Mouse (Mus musculus) stomach, postnatal 0 days (tissue): Measurements from ENCODE around the gene Cptp. TPM values are rescaled to one million over a fixed set of nuclear protein-coding genes. Genes with fewer than 3 reads are reported as not detected.

ENCODE experiments used
- ATAC-seq: fragments of 200-750 bp; cut with Nextera tagmentation; 2 replicates; pipeline ENCODE4 v1.8.0; 2017; ENCODE audit not compliant: low FRiP score, low TSS enrichment
- DNase-seq: peaks from one replicate; pipeline ENCODE4 v3.0.0-alpha.2; 2016; ENCODE audit warnings: low spot score
- H3K27ac ChIP-seq: fragments of 300-500 bp; sonication (generic); replicated peaks from 2 replicates; pipeline ENCODE4 v1.5.1; 2014; ENCODE audit warnings: mild to moderate bottlenecking, control low read depth
- H3K27me3 ChIP-seq: fragments of 300-500 bp; sonication (generic); 2 replicates; pipeline ENCODE4 v1.6.1; 2014; ENCODE audit warnings: low read length; ENCODE audit not compliant: control insufficient read depth, insufficient read depth
- H3K36me3 ChIP-seq: fragments of 300-500 bp; sonication (generic); 2 replicates; pipeline ENCODE4 v1.6.1; 2014; ENCODE audit warnings: low read length, mixed read lengths; ENCODE audit not compliant: control insufficient read depth, insufficient read depth
- H3K4me1 ChIP-seq: fragments of 300-500 bp; sonication (generic); replicated peaks from 2 replicates; pipeline ENCODE4 v1.6.1; 2014; ENCODE audit warnings: antibody characterized with exemption; ENCODE audit not compliant: control insufficient read depth, insufficient read depth
- H3K4me2 ChIP-seq: fragments of 300-500 bp; sonication (generic); replicated peaks from 2 replicates; pipeline ENCODE4 v1.6.1; 2014; ENCODE audit warnings: low read depth, mild to moderate bottlenecking, control low read depth, moderate library complexity
- H3K4me3 ChIP-seq: fragments of 300-500 bp; sonication (generic); 2 replicates; pipeline ENCODE4 v1.5.1; 2014; ENCODE audit warnings: low read depth, low read length, control low read depth
- H3K9ac ChIP-seq: fragments of 300-500 bp; sonication (generic); 2 replicates; pipeline ENCODE4 v1.6.1; 2014; ENCODE audit warnings: mild to moderate bottlenecking, low read length, control low read depth, mixed read lengths
- H3K9me3 ChIP-seq: fragments of 300-500 bp; sonication (generic); 2 replicates; pipeline ENCODE4 v1.6.1; 2016; ENCODE audit warnings: low read length; ENCODE audit not compliant: control insufficient read depth
- CTCF ChIP-seq: IDR thresholded peaks from 2 replicates; pipeline ENCODE4 v1.5.1; 2016; ENCODE audit warnings: antibody characterized with exemption, low read depth, mild to moderate bottlenecking, moderate library complexity
- EP300 ChIP-seq: optimal IDR thresholded peaks from 2 replicates; pipeline ENCODE3; 2016; ENCODE audit warnings: antibody characterized with exemption
- WGBS: fragments of 180-500 bp; shearing (Covaris S2); extraction: QIAGEN DNeasy Blood & Tissue Kit; methylation state at CpG from one replicate; pipeline ENCODE4 v1.1.7; 2014; 5-methylcytosine and 5-hydroxymethylcytosine counted together
- polyA plus RNA-seq: library from polyadenylated mRNA; unstranded; fragments of >200 nt; fragmentation: Nextera tagmentation; extraction: Ambion mirVana; gene quantifications from 2 replicates; pipeline ENCODE4 v1.2.1, GENCODE M21; 2015

Gene Cptp
- polyA plus RNA-seq = 25.0 and 26.5 TPM in 2 replicates

DNA sequence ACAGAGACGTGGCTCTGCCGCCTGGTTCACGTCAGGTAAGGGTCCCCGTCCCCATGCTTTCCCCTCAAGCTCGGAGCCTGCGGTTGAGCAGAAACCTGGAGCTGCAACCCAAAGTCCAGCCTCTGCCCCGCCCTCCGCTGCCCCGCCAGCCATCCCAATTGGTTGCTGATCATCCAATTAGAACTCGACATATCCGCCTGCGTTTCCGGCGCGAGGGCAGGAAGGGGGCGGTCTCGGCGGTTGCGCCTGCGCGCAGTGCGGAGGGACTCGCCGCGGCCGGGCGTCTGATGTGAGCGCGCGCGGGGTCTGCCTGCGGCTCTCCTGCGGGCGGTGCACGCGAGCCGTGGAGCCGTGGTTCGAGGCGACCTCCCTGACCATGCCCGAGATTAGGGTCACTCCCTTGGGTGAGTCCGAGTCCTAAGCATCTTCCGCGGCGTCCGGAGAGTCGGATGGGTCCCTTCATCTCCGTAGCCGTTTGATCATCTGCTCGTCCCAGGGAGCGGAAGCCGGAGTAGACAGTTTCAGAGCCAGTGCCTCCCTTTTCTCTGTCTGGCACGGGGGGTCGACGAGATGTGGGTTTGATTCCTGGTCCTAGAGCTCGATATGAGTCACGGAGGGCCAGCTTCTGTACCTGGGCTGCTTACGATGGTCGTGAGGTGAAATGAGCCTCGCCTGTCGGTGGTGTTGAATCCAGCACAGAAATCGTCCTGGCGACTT, at the start of gene Cptp, which contains the start of gene Ints11:
Gene Cptp, minus strand, starts transcription at position 124 of the 717 bp plus-strand sequence.
Gene Ints11, plus strand, starts transcription at position 230 of the 717 bp plus-strand sequence.
- Histone ChIP-seq H3K9ac (peak within 1 kb of the TSS; percentile 80), H3K9me3 (no peaks in the 10 kb centered on the region), H3K4me2 (peak within 1 kb of the TSS; percentile 97), H3K4me3 (peak within 1 kb of the TSS; percentile 79), H3K27me3 (no peaks in the 10 kb centered on the region), H3K36me3 (peaks cover 13% of the 10 kb centered on the region), H3K27ac (peak within 1 kb of the TSS; percentile 63), H3K4me1 (0 out of 2 replicates have a peak, but pooled peaks cover 3% of the 10 kb centered on the region)
- DNase-seq = peak; percentile 97
- under 1% methylated on average over 58 of the region's 63 CpGs for WGBS
- ATAC-seq = peak; percentile 95
- TF ChIP-seq CTCF = peak; percentile 56
- no peak for TF ChIP-seq EP300

DNA sequence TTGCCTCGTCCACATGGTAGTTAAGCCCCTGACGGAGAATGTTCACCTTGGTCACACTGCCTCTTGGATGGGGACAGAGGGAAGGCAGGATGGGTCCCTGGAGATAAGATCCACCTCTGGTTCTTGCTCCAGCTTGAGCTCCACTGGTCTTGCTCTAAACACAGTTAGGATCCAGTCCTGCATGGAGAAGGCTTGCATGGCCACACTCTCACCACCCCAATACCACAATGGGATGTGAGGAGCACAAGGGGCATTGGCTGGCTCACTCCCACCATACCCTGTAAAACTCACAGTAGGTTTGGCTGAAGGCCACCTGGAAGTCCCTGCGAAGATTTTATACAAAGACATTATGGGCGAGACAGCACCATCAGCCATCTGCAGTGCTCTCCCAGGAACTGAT, 39.5 kb upstream of the Cptp start:
- no peak overlapping the region for H3K9ac ChIP-seq
- H3K4me2 ChIP-seq = no peak overlapping the region
- DNase-seq (no peak), ATAC-seq (no peak)
- no peaks in the 10 kb centered on the region for H3K4me1 ChIP-seq
- WGBS = 84% methylated on average over 4 of the region's 4 CpGs
- peaks cover 1% of the 10 kb centered on the region for H3K36me3 ChIP-seq
- no peak for TF ChIP-seq EP300
- no peak for TF ChIP-seq CTCF
- no peaks in the 10 kb centered on the region for H3K27me3 ChIP-seq
- H3K27ac ChIP-seq = no peak overlapping the region
- no peaks in the 10 kb centered on the region for H3K9me3 ChIP-seq
- no peak overlapping the region for H3K4me3 ChIP-seq

DNA sequence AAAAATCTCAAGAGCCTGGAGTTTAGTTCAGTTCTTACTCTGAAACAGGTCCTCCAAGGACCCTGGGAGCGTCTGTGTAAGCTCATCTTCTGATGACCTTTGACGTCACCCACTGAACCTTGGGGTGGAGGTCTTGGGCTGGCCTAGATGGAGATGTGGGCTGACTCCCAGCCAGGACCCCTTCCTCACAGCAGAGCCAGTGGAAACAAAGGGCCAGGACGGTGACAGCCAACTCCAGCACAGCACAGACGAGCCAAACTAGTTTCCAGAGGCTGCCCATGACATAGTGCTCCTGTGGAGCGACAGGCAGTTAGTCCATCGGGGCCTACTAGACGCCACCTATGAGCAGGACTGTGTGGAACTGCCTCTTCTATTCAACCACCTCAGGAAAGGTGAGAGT, 39.0 kb upstream of the Cptp start:
- DNase-seq (no peak), ATAC-seq (peak; percentile 24; the same call in 1 of the 2 replicates)
- TF ChIP-seq CTCF (no peak), EP300 (no peak)
- WGBS = 62% methylated on average over 7 of the region's 7 CpGs
- no peak overlapping the region for H3K9ac ChIP-seq
- no peak overlapping the region for H3K27ac ChIP-seq
- peaks cover 4% of the 10 kb centered on the region for H3K36me3 ChIP-seq
- H3K4me1 ChIP-seq = no peaks in the 10 kb centered on the region
- H3K4me2 ChIP-seq = no peak overlapping the region
- no peaks in the 10 kb centered on the region for H3K27me3 ChIP-seq
- no peak overlapping the region for H3K4me3 ChIP-seq
- H3K9me3 ChIP-seq = no peaks in the 10 kb centered on the region

DNA sequence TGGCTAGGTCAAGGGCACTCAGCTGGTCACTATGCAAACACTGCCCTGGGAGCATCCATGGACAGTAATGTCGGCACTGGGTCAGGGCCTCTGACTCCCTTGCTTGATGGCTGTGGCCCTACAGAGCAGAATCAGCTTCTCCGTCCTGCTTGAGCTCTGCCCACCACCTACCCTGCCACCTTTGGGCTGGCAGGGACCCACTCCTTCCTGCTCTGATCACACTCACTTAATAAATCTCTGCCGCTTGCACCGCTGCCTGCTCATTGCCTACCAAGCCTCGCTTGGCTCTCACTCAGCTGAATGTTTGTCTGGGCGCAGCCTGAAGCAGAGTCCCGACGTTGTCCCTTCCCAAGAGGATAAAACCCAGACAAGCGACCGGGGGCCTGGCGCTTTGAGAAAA, 37.8 kb upstream of the Cptp start:
- Histone ChIP-seq H3K4me1 (no peaks in the 10 kb centered on the region), H3K4me3 (no peak overlapping the region), H3K27me3 (no peaks in the 10 kb centered on the region), H3K9me3 (no peaks in the 10 kb centered on the region), H3K9ac (no peak overlapping the region), H3K4me2 (no peak overlapping the region), H3K36me3 (peaks cover 7% of the 10 kb centered on the region), H3K27ac (no peak overlapping the region)
- no peak for TF ChIP-seq EP300
- no peak for TF ChIP-seq CTCF
- 81% methylated on average over 11 of the region's 11 CpGs for WGBS
- DNase-seq (no peak), ATAC-seq (no peak)

DNA sequence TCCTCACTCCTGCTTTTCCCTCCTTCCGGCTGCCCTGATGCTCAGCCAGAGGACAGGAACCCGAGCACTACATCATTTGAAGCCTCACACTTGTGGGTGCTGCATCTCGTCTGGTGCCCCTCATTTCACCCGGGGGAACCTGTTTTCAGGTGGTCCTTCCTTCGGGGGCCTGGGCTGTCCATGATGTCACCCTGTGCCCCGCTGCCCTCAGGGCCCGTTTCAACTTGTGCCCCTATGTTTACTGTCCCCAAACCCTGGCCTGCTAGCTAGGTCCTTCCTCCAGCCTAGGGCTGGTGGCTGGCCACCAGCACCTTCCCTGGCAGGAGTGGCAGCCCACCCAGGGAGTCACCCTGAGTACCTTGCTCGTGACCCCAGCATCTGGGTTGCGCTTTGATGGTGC, 36.9 kb upstream of the Cptp start:
- 78% methylated on average over 9 of the region's 9 CpGs for WGBS
- Histone ChIP-seq H3K4me1 (no peaks in the 10 kb centered on the region), H3K36me3 (peaks cover 8% of the 10 kb centered on the region), H3K4me3 (no peak overlapping the region), H3K27ac (no peak overlapping the region), H3K4me2 (no peak overlapping the region), H3K9ac (no peak overlapping the region), H3K27me3 (no peaks in the 10 kb centered on the region), H3K9me3 (no peaks in the 10 kb centered on the region)
- DNase-seq = no peak
- TF ChIP-seq EP300 (no peak), CTCF (no peak)
- ATAC-seq = no peak

DNA sequence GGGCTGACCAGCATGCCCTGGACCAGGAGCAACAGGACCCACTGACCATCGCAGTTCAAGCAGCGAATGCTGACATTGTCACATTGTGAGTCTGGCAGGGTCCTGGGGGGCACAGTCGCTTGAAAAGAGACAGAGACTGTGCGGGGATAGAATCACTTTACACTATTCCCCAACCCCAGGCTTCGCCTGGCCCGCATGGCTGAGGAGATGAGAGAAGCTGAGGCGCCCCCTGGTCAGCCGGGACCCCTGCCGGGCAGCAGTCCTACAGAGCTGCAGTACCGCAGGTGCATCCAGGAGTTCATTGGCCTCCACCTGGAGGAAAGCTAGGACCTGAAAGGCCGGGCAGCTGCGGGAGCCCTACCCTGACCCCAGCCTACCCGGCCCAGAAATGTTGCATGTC, 36.4 kb upstream of the Cptp start:
- ATAC-seq (no peak), DNase-seq (no peak)
- no peak overlapping the region for H3K9ac ChIP-seq
- no peak for TF ChIP-seq EP300
- no peak for TF ChIP-seq CTCF
- no peak overlapping the region for H3K27ac ChIP-seq
- H3K27me3 ChIP-seq = no peaks in the 10 kb centered on the region
- H3K4me1 ChIP-seq = no peaks in the 10 kb centered on the region
- H3K4me3 ChIP-seq = no peak overlapping the region
- H3K4me2 ChIP-seq = no peak overlapping the region
- 85% methylated on average over 13 of the region's 13 CpGs for WGBS
- H3K9me3 ChIP-seq = no peaks in the 10 kb centered on the region
- H3K36me3 ChIP-seq = peaks cover 8% of the 10 kb centered on the region
